Mouse (Mus musculus) C2C12 (cell line): Measurements from ENCODE around the gene Tmem63c. TPM values are rescaled to one million over a fixed set of nuclear protein-coding genes. Genes with fewer than 3 reads are reported as not detected.

Experiments
- H3K27me3 ChIP-seq: one replicate; pipeline ENCODE4 v1.6.1; 2011; ENCODE audit not compliant: control insufficient read depth, insufficient read depth, insufficient read length
- H3K36me3 ChIP-seq: one replicate; pipeline ENCODE4 v1.6.1; 2011; ENCODE audit not compliant: control insufficient read depth, insufficient read depth
- H3K4me3 ChIP-seq: one replicate; pipeline ENCODE4 v1.5.1; 2011; ENCODE audit warnings: mild to moderate bottlenecking, control low read depth; ENCODE audit not compliant: poor library complexity, insufficient read depth, severe bottlenecking
- H3K79me2 ChIP-seq: one replicate; pipeline ENCODE4 v1.6.1; 2011; ENCODE audit not compliant: control insufficient read depth, insufficient read depth
- H3K79me3 ChIP-seq: one replicate; pipeline ENCODE4 v1.6.1; 2011; ENCODE audit warnings: low read depth, control low read depth
- H3ac ChIP-seq: one replicate; pipeline ENCODE3; 2011; ENCODE audit warnings: low read depth; ENCODE audit not compliant: control insufficient read depth, insufficient read length
- CEBPB ChIP-seq: IDR thresholded peaks from one replicate; pipeline ENCODE4 v1.6.1; 2011; ENCODE audit warnings: low read depth, mild to moderate bottlenecking, control low read depth, moderate library complexity
- CTCF ChIP-seq: IDR thresholded peaks from one replicate; pipeline ENCODE4 v1.5.1; 2011; ENCODE audit not compliant: control insufficient read depth, insufficient read depth, insufficient read length
- FOSL1 ChIP-seq: IDR thresholded peaks from one replicate; pipeline ENCODE4 v1.8.0; 2011; ENCODE audit warnings: mild to moderate bottlenecking, low read length; ENCODE audit not compliant: poor library complexity, insufficient read depth, severe bottlenecking
- MAX ChIP-seq: IDR thresholded peaks from one replicate; pipeline ENCODE4 v1.6.1; 2011; ENCODE audit warnings: mild to moderate bottlenecking, control low read depth
- MYOD1 ChIP-seq: IDR thresholded peaks from one replicate; pipeline ENCODE4 v1.6.1; 2011; ENCODE audit warnings: low read depth; ENCODE audit not compliant: control insufficient read depth, insufficient read length
- MYOG ChIP-seq: IDR thresholded peaks from one replicate; pipeline ENCODE4 v1.6.1; 2011; ENCODE audit not compliant: control insufficient read depth, insufficient read length; ENCODE audit errors: extremely low read depth
- USF1 ChIP-seq: IDR thresholded peaks from one replicate; pipeline ENCODE4 v1.6.1; 2011; ENCODE audit warnings: low read depth, mild to moderate bottlenecking, control low read depth, moderate library complexity
- polyA plus RNA-seq: library from polyadenylated mRNA; unstranded; fragments of >200 nt; fragmentation: generic; extraction: Trizol; gene quantifications from one replicate; pipeline ENCODE4 v1.2.1, GENCODE M21; 2012; ENCODE audit warnings: missing spikeins

Gene Tmem63c
- polyA plus RNA-seq, 1 experiment: not detected

- no peak overlapping the region for H3K4me3 ChIP-seq
- no peaks in the 10 kb centered on the region for H3K79me2 ChIP-seq
- H3K79me3 ChIP-seq: no peaks in the 10 kb centered on the region
- H3K36me3 ChIP-seq: no peaks in the 10 kb centered on the region
- H3ac ChIP-seq: no peak overlapping the region
- peaks cover 37% of the 10 kb centered on the region for H3K27me3 ChIP-seq
- TF ChIP-seq MAX: no peak
- no peak for TF ChIP-seq MYOG
- TF ChIP-seq CTCF: no peak
- no peak for TF ChIP-seq FOSL1
- TF ChIP-seq MYOD1: no peak
- no peak for TF ChIP-seq USF1
- TF ChIP-seq CEBPB: no peak
Measured at GRCm38 (mm10) chr12:87044711-87045110, 23.6 kb downstream of the Tmem63c start.

DNA sequence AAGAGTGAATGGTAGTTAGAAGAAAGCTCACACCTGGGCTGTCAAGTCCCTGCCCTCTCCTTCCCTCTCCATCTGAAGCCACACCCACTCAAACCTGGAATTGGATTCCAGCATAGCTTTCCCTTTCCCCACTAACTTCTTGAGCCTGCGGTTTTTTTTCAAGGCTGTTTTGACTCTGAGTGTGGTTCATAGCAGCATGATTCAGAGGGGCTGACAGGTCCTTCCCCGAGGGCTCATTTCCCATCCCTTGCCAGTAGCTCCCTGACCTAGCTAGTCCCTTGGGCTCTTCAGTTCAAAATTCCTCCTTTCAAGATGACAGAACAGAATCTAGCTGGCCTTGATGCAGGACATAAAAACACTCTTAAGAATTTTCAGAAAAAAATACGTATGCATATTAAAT, 26.4 kb downstream of the Tmem63c start:
- Histone ChIP-seq H3K36me3 (no peaks in the 10 kb centered on the region), H3ac (no peak overlapping the region), H3K27me3 (peaks cover 46% of the 10 kb centered on the region), H3K79me2 (no peaks in the 10 kb centered on the region), H3K4me3 (no peak overlapping the region), H3K79me3 (no peaks in the 10 kb centered on the region)
- TF ChIP-seq FOSL1: no peak
- TF ChIP-seq MYOD1: no peak
- TF ChIP-seq CEBPB: no peak
- no peak for TF ChIP-seq MAX
- no peak for TF ChIP-seq MYOG
- TF ChIP-seq CTCF: no peak
- no peak for TF ChIP-seq USF1

- Histone ChIP-seq H3ac (no peak overlapping the region), H3K4me3 (no peak overlapping the region), H3K79me3 (no peaks in the 10 kb centered on the region), H3K36me3 (no peaks in the 10 kb centered on the region), H3K27me3 (peaks cover 59% of the 10 kb centered on the region), H3K79me2 (no peaks in the 10 kb centered on the region)
- TF ChIP-seq CTCF (peak; percentile 81), MYOG (no peak)
Measured at GRCm38 (mm10) chr12:87052661-87053321, 31.7 kb downstream of the Tmem63c start.

- H3K36me3 ChIP-seq: no peaks in the 10 kb centered on the region
Measured at GRCm38 (mm10) chr12:87054873-87055272, 33.7 kb downstream of the Tmem63c start.

DNA sequence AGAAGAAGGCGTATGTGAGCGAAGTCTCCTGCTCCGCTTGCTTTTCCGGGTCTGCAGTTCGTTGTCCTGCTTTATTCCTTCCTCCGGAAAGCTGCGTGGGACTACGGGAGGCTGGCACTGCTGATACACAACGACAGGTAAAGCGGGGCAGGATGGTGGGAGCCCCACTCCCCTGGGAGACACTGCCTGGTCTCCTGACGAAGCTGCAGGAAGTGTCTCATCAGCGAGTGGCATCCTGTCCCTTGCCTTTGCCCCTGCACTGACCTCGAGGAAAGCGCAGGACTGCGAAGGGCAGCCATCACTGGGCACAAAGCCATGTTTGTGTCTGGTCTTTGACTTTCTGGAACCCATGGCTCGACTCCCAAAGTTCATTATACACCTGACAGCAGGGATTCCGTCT, 35.9 kb downstream of the Tmem63c start:
- H3K27me3 ChIP-seq: peaks cover 70% of the 10 kb centered on the region
- no peak overlapping the region for H3ac ChIP-seq
- no peaks in the 10 kb centered on the region for H3K36me3 ChIP-seq
- no peaks in the 10 kb centered on the region for H3K79me3 ChIP-seq
- no peaks in the 10 kb centered on the region for H3K79me2 ChIP-seq
- TF ChIP-seq MYOD1 (no peak), CTCF (no peak), MAX (no peak), USF1 (no peak), CEBPB (no peak), MYOG (no peak), FOSL1 (no peak)
- no peak overlapping the region for H3K4me3 ChIP-seq

More at GRCm38 (mm10) chr12:87054873-87055272, 33.7 kb downstream of the Tmem63c start:
- Histone ChIP-seq H3K79me3 (no peaks in the 10 kb centered on the region), H3K4me3 (no peak overlapping the region), H3K79me2 (no peaks in the 10 kb centered on the region), H3ac (no peak overlapping the region), H3K27me3 (peaks cover 68% of the 10 kb centered on the region)
- no peak for TF ChIP-seq USF1
- TF ChIP-seq MYOD1: no peak
- no peak for TF ChIP-seq MAX

DNA sequence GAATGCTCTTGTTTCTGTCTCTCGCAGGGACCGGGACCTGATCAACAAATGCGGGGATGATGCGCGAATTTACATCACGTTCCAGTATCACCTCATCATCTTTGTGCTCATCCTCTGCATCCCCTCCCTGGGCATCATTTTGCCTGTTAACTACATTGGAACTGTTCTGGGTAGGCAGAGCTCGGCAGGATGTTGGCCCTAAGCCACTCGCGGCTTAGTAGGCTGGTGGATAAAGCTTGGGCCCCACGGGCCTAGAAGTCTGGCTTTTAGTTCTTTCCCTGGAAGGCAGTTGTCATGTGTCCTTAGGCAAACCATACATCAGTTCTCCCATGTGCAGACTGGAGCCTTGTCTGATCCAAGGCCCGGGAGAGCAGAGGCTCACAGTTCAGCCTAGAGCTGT, 44.3 kb downstream of the Tmem63c start:
- Histone ChIP-seq H3ac (no peak overlapping the region), H3K4me3 (no peak overlapping the region), H3K36me3 (no peaks in the 10 kb centered on the region), H3K27me3 (peaks cover 57% of the 10 kb centered on the region), H3K79me3 (no peaks in the 10 kb centered on the region), H3K79me2 (no peaks in the 10 kb centered on the region)
- no peak for TF ChIP-seq USF1
- TF ChIP-seq CEBPB: no peak
- TF ChIP-seq MAX: no peak
- TF ChIP-seq FOSL1: no peak
- no peak for TF ChIP-seq MYOG
- no peak for TF ChIP-seq MYOD1
- TF ChIP-seq CTCF: no peak
